Mouse (Mus musculus): Measurements from ENCODE around the gene Pcdh7.
"Not testable (repeated sequence)": the region's sequence is repeated elsewhere in the genome, so short reads cannot be mapped to it uniquely, and the experiment has no call there.

The Pcdh7 gene

DNA sequence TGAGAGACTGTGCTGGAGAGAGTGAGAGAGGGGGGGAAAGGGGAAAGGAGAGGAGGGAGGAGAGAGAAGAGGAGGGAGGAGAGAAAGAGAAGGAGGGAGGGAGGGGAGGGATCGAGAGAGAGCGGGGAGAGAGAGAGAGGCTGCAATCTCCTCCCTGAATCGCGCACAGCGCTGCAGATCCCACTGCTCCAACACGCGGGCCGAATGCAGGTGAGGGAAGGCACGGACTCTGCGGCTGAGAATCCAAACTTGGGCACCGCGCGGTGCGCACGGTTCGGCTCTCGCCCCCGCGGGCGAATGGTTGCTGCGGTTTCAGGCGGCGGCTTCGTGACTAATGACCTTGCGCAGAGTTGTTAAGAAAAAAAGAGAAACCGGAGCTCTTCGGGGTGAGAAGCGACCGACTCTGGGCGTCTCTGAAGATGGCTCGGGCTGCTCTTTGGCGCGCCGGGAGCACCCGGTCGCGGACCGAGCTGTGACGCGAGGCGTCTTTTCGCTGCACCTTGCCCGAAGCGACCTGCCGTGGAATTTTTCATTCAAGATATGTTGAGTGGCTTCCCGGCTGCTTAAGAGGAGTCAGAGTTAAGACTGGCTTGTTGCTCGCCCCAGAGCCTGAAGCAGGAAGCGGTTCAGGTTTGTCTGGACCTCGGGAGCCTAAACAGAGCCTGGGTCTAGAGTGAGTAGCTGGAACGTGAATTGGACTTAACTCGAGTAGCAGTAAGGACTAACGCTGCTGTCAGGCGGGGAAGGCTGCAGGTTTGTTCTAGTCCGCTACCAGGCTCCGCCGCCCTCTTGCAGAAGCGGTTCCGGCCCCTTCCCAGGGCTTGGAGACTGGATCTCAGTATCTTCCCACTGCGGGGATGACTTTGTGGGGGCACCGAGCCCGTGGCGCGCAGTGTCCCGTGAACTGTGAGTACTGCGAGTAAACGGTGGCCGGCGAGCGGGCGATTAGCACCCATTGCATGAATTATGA lies at the start of gene Pcdh7:
TSS of gene Pcdh7 (plus strand) at position 62 of the 970 bp plus-strand sequence.
- DNase-seq (ENCODE audit: low spot score) = peak; percentile 26

GRCm38 (mm10) chr5:57676970-57677369 lies 40.8 kb upstream of the Pcdh7 start:
- DNase-seq (ENCODE audit: low spot score) = not testable (repeated sequence)

DNA sequence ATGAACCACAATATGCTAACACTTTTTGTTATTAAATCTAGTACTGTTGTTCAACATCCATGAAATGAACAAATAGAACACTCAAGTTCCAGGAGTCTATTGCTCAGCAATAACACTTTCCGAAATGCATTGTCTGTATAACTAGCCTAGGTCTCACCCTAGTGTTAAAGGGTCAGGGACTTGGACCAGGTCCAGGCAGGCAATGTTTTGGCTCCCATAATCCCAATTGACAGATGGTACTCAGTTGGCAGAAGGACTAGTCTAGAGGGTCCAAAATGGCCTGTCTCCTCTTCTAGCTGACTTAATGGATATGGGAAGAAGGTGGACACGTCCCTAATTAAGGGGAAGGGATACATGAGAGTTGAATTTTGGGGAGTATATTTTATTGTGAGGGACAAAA lies 9.4 kb upstream of the Pcdh7 start:
- no peak for DNase-seq (ENCODE audit: low spot score)

DNA sequence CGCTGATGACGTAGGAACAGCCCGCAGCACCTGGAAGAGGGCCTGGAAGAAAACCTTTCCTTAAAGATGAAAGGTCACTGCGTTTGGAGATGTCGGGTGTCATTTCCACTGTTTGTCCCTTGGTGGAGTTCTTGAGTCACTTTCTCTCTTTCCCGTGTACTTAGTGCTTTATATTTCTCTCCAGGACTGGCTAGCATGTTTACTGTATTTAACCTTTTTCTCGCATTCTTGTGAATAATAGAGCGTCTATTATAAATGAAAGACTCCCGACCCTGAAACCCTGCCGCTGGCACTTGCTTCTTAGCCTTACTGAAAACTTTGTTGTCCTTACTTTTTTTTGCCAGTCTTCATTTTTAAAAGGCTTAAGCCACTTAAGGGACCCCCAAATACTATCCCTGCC lies 3.8 kb upstream of the Pcdh7 start:
- DNase-seq (ENCODE audit: low spot score) = no peak

DNA sequence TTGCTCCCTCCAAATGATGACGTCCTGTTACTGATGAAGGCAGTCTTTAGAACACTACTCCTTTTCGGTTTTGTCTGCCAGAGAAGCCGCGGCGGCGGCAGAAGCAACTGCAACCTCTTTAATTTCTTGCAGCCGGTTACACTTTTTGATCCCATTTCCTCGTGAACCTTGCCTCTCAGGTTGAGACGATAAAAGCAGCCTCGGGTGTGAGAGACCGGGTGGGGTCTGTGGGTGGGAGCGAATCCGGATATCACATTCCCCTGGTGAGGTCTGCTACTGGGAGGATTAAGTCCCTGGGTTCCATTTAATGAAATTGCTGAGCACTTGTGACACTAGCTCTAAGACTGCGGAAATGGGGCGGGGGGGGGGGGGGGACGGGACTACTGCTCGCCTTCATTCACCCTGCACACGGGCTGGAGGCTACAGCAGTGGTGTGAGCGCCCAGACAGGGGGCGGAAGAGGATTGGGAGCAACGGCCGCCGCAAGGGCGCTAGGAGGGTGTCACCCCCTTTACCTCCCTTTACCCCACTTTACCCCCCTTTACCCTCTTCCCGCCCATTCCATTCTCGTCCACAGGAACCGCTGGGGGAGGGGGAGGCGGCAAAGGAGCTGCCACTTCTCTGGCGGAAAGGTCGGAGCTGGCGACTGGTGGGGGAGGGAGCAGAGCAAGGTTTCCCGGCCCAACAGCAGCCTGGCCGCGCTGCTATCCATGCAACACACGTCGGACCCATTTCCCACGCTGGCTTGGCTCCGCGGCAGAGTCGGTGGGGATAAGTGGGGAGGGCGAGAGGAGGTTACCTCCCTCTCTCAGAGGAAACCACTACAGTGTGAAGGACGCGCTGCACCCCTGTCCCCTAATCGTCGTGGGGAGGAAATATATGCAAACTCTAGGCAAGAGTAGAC lies 2.9 kb upstream of the Pcdh7 start:
- DNase-seq (ENCODE audit: low spot score) = peak; percentile 38

DNA sequence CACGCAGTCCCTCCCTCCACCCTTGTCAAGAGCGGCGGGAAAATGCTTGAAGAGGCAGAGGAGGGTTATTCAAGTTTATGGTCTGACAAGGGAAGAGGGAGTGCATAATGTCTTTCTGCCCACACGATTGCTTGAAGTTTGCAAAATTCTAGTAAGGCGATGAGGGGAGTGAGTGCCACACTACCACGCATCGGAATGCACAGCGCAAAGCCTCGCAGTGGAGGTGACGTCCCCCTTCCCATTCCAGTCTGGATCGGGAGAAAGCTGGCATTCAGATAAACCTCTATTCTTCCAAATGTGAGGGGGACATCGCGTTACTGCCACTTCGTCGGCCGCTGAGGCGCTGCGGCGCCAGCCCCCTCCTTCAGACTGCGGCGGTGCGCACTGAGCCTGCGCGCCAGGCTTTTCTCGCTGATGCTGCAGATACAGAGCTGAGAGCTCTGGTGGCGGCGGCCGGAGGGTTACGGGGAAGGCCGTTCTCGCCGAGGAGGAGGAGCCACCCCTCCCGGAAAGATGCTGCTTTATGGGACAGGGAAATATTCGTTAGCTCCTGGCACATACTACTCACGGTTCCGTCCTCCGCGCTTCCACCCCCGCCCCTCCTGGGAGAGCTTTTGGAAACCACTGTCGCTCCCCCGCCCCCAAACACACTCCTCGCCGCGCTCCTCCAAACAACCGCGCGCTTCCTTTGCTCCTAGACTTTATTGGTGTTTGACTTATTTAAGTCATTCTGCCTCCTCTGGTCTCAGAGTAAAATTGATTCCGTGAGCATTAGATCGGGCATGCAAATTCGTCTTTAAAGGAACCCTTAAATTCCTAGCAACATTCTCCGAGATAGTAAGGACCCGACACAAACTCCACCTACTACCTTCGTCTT lies 2.0 kb upstream of the Pcdh7 start:
- DNase-seq (ENCODE audit: low spot score) = peak; percentile 39

GRCm38 (mm10) chr5:57716421-57717237 lies 1.1 kb upstream of the Pcdh7 start:
- DNase-seq (ENCODE audit: low spot score) = peak; percentile 12

DNA sequence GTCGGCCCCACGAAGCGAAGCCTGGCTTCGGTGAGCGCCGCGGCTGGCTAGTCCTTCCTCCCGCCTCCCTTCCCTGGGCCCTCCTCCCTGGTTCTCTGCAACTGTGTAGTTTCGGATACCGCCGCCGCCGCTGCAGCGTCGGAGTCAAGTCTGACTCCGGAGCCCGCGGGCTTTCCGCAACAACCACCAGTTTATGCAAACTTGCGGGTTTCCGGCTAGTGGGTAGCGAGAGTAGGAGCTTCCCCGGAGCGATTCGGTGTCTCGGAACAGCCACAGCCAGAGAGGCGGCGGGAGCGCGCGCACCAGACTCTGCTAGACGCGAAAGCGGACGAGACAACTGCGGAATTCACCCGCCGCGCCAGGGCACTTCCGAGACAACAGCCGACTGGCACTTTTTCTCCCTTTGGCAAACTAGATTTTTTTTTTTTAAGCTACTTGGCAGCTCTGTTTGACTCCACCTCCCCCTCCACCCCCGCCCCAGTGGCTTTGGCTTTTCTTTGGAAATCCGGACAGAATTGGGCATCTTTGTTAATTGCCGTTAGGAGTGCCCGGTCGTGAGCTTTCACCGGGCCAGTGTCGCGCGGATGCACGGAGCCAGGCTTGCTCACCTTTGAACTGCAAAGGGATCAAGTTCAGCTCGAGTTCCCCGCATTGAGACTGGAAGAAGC lies 395 bp upstream of the Pcdh7 start:
- peak; percentile 24 for DNase-seq (ENCODE audit: low spot score)

DNA sequence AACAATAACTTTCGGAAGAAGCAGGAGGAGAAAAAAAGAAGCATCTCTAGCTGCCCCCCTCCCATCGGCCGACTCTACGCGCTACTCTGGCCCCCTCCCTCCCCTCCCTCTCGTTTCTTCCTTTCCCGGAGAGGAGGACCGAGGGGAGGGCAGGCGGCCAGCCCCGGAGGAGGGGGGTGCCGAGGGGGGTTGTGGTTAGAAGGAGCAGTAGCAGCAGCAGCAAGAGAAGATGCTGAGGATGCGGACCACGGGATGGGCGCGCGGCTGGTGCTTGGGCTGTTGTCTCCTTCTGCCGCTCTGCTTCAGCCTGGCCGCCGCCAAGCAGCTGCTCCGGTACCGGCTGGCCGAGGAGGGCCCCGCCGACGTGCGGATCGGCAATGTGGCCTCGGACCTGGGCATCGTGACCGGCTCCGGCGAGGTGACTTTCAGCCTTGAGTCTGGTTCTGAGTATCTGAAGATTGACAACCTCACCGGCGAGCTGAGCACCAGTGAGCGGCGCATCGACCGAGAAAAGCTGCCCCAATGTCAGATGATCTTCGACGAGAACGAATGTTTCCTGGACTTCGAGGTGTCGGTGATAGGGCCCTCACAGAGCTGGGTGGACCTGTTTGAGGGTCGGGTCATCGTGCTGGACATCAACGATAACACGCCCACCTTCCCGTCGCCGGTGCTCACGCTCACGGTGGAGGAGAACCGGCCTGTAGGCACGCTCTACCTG lies 1.3 kb downstream of the Pcdh7 start:
- peak; percentile 28 for DNase-seq (ENCODE audit: low spot score)

GRCm38 (mm10) chr5:57719594-57720185 lies 1.9 kb downstream of the Pcdh7 start:
- peak; percentile 52 for DNase-seq (ENCODE audit: low spot score)

GRCm38 (mm10) chr5:57720206-57720880 lies 2.6 kb downstream of the Pcdh7 start:
- DNase-seq (ENCODE audit: low spot score) = no peak

DNA sequence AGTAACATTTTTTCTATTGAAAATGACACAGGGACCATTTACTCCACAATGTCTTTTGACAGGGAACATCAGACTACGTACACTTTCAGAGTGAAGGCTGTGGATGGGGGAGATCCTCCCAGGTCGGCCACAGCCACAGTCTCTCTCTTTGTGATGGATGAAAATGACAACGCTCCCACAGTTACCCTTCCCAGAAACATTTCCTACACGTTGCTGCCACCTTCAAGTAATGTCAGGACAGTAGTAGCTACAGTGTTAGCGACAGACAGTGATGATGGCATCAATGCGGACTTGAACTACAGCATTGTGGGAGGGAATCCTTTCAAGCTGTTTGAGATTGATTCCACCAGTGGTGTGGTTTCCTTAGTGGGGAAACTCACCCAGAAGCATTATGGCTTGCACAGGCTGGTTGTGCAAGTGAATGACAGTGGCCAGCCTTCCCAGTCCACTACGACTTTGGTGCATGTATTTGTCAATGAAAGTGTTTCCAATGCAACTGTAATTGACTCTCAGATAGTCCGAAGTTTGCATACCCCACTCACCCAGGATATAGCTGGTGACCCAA lies 3.5 kb downstream of the Pcdh7 start:
- DNase-seq (ENCODE audit: low spot score) = no peak

DNA sequence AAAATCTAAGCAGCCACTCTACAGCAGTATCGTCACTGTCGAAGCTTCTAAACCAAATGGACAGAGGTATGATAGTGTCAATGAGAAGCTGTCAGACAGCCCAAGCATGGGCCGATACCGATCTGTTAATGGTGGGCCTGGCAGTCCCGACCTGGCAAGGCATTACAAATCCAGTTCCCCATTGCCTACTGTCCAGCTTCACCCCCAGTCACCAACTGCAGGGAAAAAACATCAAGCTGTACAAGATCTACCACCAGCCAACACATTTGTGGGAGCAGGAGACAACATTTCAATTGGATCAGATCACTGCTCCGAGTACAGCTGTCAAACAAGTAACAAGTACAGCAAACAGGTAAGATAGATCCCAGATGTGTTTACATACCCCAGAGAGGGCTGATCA lies 4.2 kb downstream of the Pcdh7 start:
- no peak for DNase-seq (ENCODE audit: low spot score)

DNA sequence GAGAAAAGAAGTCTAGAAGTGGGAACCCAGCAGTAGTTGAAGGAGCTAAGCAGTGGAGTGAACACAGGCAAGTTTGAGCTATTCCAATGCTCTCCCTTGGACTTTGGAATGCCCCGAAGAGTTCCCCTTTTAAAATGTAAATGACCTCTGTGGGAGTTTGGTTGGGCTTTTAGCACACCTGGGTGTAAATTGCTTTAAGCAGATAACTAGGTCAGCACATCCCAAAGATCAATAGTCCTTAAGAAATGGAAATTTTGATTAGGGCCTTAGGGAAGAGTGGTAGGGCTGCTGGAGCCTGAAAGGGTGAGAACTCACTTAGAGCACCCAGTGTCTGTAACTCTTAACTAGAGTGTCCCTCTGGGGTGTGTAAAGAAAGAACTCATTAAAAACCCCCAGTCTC lies 15.7 kb downstream of the Pcdh7 start:
- DNase-seq (ENCODE audit: low spot score) = no peak

- no peak for DNase-seq (ENCODE audit: low spot score)
Measured at GRCm38 (mm10) chr5:57735723-57736122, 18.0 kb downstream of the Pcdh7 start.

- no peak for DNase-seq (ENCODE audit: low spot score)
Measured at GRCm38 (mm10) chr5:57742924-57743323, 25.2 kb downstream of the Pcdh7 start.

- DNase-seq (ENCODE audit: low spot score) = no peak
Measured at GRCm38 (mm10) chr5:57743956-57744661, 26.3 kb downstream of the Pcdh7 start.

GRCm38 (mm10) chr5:57745879-57746278 lies 28.1 kb downstream of the Pcdh7 start:
- DNase-seq (ENCODE audit: low spot score) = no peak
